Mouse (Mus musculus) heart, adult 9 months (tissue): Measurements from ENCODE around the gene 4930438A08Rik.
A peak's percentile ranks its signal among the peaks of the same experiment; 100 is the strongest.

ENCODE experiments used
- DNase-seq, 2 experiments: peaks; one replicate each; pipeline ENCODE4 v3.0.0; 2022; ENCODE audit warnings: low spot score in 2 of 2

Gene 4930438A08Rik

DNA sequence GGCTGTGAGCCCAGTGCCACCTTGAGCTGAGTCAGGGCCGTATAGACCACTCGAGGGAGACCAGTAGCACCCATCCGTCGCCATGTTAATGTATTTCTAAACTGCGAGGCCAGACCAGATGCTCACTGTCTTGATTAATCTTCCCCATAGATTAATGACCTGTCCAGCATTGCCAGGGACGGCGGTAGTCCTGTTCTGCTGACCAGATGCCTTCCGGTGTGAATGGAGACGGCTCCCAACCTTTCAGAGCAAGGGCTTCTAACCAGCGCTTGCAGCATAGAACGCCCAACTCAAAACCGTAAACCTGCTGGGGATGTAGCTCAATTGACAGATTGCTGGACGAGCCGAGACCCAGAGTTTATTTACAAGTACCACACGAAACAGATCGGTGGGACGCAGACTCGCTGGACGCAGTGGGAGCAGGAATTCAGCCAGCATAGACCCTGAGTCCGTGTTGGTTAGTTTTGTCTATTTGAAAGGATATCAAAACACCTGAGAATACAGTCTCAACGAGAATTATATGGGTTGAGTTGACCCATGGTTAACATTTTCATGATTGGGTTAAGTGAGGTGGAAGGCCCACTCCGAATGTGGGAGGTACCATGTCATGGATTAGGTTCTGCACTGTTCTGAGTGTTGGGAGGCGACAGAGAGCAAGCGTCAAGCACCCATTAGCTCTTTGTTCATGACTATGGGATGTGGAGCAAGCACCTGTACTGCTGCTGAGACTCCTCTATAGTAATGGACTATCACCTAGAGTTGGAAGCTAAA lies 49.2 kb downstream of the 4930438A08Rik start:
- DNase-seq = no peak

DNA sequence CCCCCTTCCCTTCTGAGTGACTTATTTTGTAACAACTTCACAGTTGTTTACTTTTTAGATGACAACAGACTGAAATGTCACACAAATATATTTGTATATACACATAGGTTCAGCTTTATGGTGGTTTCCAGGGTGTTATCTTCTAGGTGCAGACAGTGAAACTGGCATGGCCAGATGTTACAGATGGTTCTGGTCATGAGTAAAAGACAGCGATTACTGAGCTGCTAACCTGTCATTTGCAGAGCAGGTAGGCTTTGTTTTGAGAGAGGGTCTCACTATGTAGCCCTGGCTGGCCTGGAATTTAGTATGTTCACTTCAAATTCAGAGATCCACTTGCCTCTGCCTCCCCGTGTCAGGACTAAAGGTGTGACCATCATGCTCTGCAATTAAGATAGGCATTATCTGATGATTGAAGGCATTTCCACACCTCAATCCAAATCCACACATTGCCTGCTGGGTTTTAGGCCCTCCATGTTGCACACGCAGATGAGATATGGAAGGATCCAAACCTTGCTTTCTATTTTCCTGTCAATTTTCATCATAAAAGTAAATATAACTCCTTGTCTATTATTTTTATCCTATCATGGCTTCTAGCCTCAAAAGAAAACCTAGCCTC lies 50.1 kb downstream of the 4930438A08Rik start:
- DNase-seq = no peak

GRCm38 (mm10) chr11:58326781-58327180 lies 52.2 kb downstream of the 4930438A08Rik start:
- no peak for DNase-seq

GRCm38 (mm10) chr11:58329906-58330275 lies 55.3 kb downstream of the 4930438A08Rik start:
- no peak for DNase-seq

- DNase-seq = peak; percentile 94 to 95
Measured at GRCm38 (mm10) chr11:58330276-58331148, 55.9 kb downstream of the 4930438A08Rik start, which contains the start of the genes Zfp672 and Sh3bp5l. Zfp672 (minus strand) TSS chr11:58330339. Sh3bp5l (plus strand) TSS chr11:58330724.

- no peak for DNase-seq
Measured at GRCm38 (mm10) chr11:58331149-58331495, 56.5 kb downstream of the 4930438A08Rik start.

GRCm38 (mm10) chr11:58331546-58331945 lies 56.9 kb downstream of the 4930438A08Rik start:
- DNase-seq = no peak

DNA sequence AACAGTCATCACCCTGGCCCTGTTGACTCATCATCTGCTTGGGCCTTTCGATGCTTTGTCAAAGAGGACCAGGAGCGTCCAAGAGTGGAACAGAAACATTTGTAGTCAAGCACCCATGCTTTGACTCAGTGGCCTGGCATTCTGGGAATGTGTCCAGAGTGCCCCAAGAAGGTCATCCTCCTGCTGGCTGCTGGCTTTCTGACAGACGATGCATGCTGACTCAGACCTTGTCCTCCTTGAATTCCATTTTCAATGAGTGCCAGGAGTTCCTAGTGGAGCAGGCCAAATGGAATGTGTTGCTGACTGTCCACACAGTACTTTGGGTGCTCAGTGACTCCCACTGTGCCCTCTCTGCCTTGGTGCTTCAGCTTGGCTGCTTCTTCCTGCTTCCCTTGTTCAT lies 60.1 kb downstream of the 4930438A08Rik start:
- DNase-seq = peak; percentile 31 to 65
